Mouse (Mus musculus): ENCODE measurements around the gene Baiap2. TPM values are rescaled to one million over a fixed set of nuclear protein-coding genes. Genes with fewer than 3 reads are reported as not detected.

The Baiap2 gene
- polyA plus RNA-seq, 1 experiment from 2014 or later = 42.0 TPM

DNA sequence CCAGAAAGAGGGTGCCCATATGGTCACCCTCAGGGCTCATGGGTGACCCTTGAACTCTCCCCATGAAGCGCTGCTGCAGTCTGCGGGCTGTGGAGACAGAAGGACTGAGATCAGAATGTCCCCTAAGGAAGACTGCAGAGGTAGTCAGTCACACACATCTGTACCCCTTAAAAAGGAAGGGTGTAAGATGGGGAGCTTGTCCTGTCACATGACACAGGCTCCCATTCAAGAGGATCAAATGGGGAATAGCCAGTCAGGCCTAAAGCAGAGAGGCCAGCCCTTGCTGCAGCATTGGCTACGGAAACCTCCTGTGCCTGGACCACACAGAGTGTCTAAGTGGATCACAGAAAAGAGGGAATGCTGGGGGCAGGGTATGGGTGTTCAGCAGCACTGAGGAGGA, 90.9 kb downstream of the Baiap2 start:
- no peak overlapping the region for H3K4me3 ChIP-seq (replicated peaks)
- H3K36me3 ChIP-seq = no peaks in the 10 kb centered on the region
- H3K4me2 ChIP-seq (replicated peaks) = no peak overlapping the region
- WGBS = 69% methylated on average over 3 of the region's 3 CpGs
- no peak for ATAC-seq (ENCODE audit: insufficient number of reproducible peaks, low FRiP score, low TSS enrichment, low read depth)
- no peak overlapping the region for H3K27ac ChIP-seq (replicated peaks)
- H3K9ac ChIP-seq = no peak overlapping the region
- no peaks in the 10 kb centered on the region for H3K27me3 ChIP-seq
- H3K9me3 ChIP-seq (replicated peaks) = no peaks in the 10 kb centered on the region
- H3K4me1 ChIP-seq = peaks cover 19% of the 10 kb centered on the region

DNA sequence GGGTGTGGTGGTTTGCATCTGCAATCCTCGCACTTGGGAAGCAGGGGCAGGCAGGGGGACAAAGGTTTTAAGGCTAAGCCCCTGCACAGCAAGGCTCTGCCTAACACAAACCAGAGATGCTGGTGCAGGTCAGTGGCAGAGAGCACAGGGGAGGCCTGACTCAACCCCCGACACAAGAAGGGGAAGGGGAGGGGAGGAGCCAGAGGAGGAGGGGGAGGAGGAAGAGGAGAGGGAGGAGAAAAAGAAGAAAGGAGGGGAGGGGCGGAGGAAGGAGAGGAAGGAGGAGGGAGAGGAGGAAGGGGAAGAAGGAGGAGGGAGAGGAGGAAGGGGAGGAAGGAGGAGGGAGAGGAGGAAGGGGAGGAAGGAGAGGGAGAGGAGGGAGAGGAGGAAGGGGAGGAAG, 91.7 kb downstream of the Baiap2 start:
- no peak overlapping the region for H3K9ac ChIP-seq
- no peak for ATAC-seq (ENCODE audit: insufficient number of reproducible peaks, low FRiP score, low TSS enrichment, low read depth)
- no peaks in the 10 kb centered on the region for H3K9me3 ChIP-seq (replicated peaks)
- H3K4me3 ChIP-seq (replicated peaks) = no peak overlapping the region
- no peaks in the 10 kb centered on the region for H3K27me3 ChIP-seq
- WGBS = 37% methylated on average over 3 of the region's 3 CpGs
- H3K36me3 ChIP-seq = no peaks in the 10 kb centered on the region
- H3K4me1 ChIP-seq = peaks cover 19% of the 10 kb centered on the region
- H3K4me2 ChIP-seq (replicated peaks) = no peak overlapping the region
- peak overlapping the region; percentile 48; the same call in 1 of the 2 replicates for H3K27ac ChIP-seq (replicated peaks)

DNA sequence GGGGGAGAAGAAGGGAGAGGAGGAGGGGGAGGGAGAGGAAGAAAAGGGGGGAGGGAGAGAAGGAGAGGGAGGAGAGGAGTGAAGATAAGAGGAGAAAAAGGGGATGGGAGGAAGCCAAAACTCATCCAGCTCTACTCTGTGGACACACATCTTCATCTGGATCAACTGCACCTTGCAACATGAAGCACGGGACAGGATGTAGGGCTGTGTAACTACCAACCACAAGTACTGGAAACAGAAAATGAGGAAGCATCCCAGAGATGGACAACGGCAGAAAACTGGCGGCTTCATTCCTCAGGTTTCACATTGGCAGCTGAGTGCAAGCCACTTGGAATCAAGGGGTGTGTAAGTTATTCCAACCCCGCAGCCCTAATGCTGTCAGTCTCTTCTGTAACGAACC, 92.2 kb downstream of the Baiap2 start:
- Histone ChIP-seq H3K36me3 (no peaks in the 10 kb centered on the region), H3K4me1 (peaks cover 23% of the 10 kb centered on the region), H3K27me3 (no peaks in the 10 kb centered on the region), H3K4me3 (replicated peaks) (no peak overlapping the region), H3K9me3 (replicated peaks) (no peaks in the 10 kb centered on the region), H3K9ac (no peak overlapping the region), H3K4me2 (replicated peaks) (no peak overlapping the region), H3K27ac (replicated peaks) (no peak overlapping the region)
- ATAC-seq (ENCODE audit: insufficient number of reproducible peaks, low FRiP score, low TSS enrichment, low read depth) = no peak
- 49% methylated on average over 5 of the region's 5 CpGs for WGBS

- 24% methylated on average over 4 of the region's 4 CpGs for WGBS
- no peak overlapping the region for H3K9ac ChIP-seq
- no peaks in the 10 kb centered on the region for H3K36me3 ChIP-seq
- H3K4me1 ChIP-seq = peaks cover 20% of the 10 kb centered on the region; the same call in 1 of the 2 replicates
- H3K4me3 ChIP-seq (replicated peaks) = no peak overlapping the region
- H3K27me3 ChIP-seq = no peaks in the 10 kb centered on the region
- no peaks in the 10 kb centered on the region for H3K9me3 ChIP-seq (replicated peaks)
- H3K27ac ChIP-seq (replicated peaks) = peak overlapping the region; percentile 28; the same call in 1 of the 2 replicates
- H3K4me2 ChIP-seq (replicated peaks) = no peak overlapping the region
- ATAC-seq (ENCODE audit: insufficient number of reproducible peaks, low FRiP score, low TSS enrichment, low read depth) = no peak
Measured at GRCm38 (mm10) chr11:120039581-120039980, 97.0 kb downstream of the Baiap2 start.

GRCm38 (mm10) chr11:120040440-120040839, 97.9 kb downstream of the Baiap2 start:
- H3K9ac ChIP-seq = no peak overlapping the region
- H3K4me1 ChIP-seq = peaks cover 18% of the 10 kb centered on the region; the same call in 1 of the 2 replicates
- H3K36me3 ChIP-seq = no peaks in the 10 kb centered on the region
- WGBS = 58% methylated on average over 8 of the region's 8 CpGs
- ATAC-seq (ENCODE audit: insufficient number of reproducible peaks, low FRiP score, low TSS enrichment, low read depth) = no peak
- H3K27ac ChIP-seq (replicated peaks) = no peak overlapping the region
- no peak overlapping the region for H3K4me2 ChIP-seq (replicated peaks)
- no peaks in the 10 kb centered on the region for H3K27me3 ChIP-seq
- no peaks in the 10 kb centered on the region for H3K9me3 ChIP-seq (replicated peaks)
- H3K4me3 ChIP-seq (replicated peaks) = no peak overlapping the region

DNA sequence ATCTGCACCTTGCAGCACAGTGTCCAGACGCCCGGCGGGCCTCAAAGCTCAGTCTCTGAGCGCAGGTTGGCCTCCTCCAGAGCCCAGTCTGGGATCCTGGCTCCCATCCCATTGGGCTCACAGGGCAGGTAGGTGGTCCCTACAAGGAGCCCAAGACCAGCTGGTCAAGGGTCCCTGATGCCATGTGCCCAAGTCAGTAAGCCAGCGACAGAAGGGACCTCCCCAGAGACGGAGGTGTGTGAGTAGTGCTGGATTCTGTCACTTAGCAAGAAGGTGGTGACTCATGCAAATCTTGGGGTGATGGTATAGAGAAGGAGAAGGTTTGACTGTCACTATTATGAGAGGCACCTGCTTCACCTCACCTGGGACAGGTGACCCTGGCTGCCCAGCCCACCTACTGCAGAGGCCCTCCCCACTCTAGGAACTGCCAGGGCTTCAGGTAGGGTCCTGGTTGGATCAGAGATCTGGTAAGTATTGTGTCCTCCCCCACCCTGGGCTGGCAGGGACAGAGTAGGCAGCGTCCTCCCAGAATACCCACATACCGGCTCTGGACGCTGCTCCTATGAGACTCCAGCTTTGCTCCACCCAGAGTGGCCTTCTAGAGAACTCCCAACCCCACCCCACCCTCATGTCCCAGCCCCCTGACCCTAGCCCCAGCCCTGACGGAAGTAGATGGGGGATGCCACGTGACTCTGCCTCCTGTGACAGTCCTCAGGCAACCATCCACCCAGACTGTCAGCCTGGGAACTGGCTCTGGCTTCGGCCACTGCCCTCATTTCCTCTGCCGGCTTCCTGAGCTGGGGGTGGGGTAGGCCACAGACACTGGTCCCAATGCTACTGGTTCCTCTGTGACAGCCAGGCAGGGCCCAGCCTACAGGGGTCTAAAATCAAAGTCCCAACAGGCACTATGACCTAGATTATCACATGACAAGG, 98.9 kb downstream of the Baiap2 start:
- H3K9me3 ChIP-seq (replicated peaks) = no peaks in the 10 kb centered on the region
- no peak for ATAC-seq (ENCODE audit: insufficient number of reproducible peaks, low FRiP score, low TSS enrichment, low read depth)
- H3K36me3 ChIP-seq = no peaks in the 10 kb centered on the region
- no peak overlapping the region for H3K4me2 ChIP-seq (replicated peaks)
- no peak overlapping the region for H3K4me3 ChIP-seq (replicated peaks)
- H3K27ac ChIP-seq (replicated peaks) = peak overlapping the region; percentile 28; the same call in 1 of the 2 replicates
- no peak overlapping the region for H3K9ac ChIP-seq
- peaks cover 28% of the 10 kb centered on the region for H3K4me1 ChIP-seq
- WGBS = 54% methylated on average over 13 of the region's 13 CpGs
- peaks cover 3% of the 10 kb centered on the region for H3K27me3 ChIP-seq

DNA sequence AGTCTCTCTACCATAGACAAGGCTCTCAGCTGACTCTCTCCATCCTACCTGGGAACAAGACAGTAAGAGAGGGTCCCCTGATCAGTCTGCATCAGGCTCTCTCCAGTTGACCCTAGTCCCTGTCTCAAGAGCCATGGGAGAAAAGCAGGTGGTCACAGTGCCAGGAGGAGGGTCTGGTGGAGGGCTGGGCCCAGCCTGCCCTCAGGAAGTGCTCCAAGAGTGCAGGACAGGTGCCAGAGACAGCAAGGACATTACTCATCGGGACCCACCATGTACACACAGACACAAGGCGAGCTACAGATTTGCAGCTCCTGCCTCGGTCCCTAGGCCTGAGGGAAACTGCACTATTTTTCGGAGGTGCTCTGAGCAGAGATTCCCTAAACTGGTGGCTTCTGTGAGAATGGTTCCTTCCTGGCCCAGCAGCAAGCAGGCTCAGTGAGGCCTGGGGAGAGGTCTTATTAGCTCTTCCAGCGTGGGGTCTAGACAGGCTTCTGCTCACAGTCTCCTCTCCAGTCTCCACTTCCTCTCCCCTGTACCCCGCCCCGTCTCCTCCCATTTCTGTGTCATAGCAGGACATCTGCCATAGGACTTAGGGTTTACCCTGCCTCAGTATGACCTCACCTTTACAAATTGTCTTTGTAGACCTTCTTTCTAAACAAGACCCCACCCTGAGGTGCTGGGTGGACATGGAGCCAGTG, 99.7 kb downstream of the Baiap2 start:
- ATAC-seq (ENCODE audit: insufficient number of reproducible peaks, low FRiP score, low TSS enrichment, low read depth) = no peak
- H3K9ac ChIP-seq = no peak overlapping the region

GRCm38 (mm10) chr11:120045341-120045740, 102.8 kb downstream of the Baiap2 start:
- Histone ChIP-seq H3K27ac (replicated peaks) (no peak overlapping the region), H3K9ac (no peak overlapping the region), H3K27me3 (peaks cover 22% of the 10 kb centered on the region), H3K4me2 (replicated peaks) (peak overlapping the region; percentile 96; the same call in 1 of the 2 replicates), H3K9me3 (replicated peaks) (no peaks in the 10 kb centered on the region), H3K36me3 (no peaks in the 10 kb centered on the region), H3K4me3 (replicated peaks) (no peak overlapping the region), H3K4me1 (peaks cover 42% of the 10 kb centered on the region)
- WGBS = 56% methylated on average over 4 of the region's 4 CpGs
- ATAC-seq (ENCODE audit: insufficient number of reproducible peaks, low FRiP score, low TSS enrichment, low read depth) = no peak

More for the DNA sequence above, 99.7 kb downstream of the Baiap2 start:
- no peaks in the 10 kb centered on the region for H3K36me3 ChIP-seq
- 69% methylated on average over 7 of the region's 7 CpGs for WGBS
- H3K4me1 ChIP-seq = peaks cover 35% of the 10 kb centered on the region
- H3K27ac ChIP-seq (replicated peaks) = peak overlapping the region; percentile 28; the same call in 1 of the 2 replicates
- no peak overlapping the region for H3K4me2 ChIP-seq (replicated peaks)
- no peak overlapping the region for H3K4me3 ChIP-seq (replicated peaks)
- H3K9me3 ChIP-seq (replicated peaks) = no peaks in the 10 kb centered on the region
- H3K27me3 ChIP-seq = peaks cover 8% of the 10 kb centered on the region

DNA sequence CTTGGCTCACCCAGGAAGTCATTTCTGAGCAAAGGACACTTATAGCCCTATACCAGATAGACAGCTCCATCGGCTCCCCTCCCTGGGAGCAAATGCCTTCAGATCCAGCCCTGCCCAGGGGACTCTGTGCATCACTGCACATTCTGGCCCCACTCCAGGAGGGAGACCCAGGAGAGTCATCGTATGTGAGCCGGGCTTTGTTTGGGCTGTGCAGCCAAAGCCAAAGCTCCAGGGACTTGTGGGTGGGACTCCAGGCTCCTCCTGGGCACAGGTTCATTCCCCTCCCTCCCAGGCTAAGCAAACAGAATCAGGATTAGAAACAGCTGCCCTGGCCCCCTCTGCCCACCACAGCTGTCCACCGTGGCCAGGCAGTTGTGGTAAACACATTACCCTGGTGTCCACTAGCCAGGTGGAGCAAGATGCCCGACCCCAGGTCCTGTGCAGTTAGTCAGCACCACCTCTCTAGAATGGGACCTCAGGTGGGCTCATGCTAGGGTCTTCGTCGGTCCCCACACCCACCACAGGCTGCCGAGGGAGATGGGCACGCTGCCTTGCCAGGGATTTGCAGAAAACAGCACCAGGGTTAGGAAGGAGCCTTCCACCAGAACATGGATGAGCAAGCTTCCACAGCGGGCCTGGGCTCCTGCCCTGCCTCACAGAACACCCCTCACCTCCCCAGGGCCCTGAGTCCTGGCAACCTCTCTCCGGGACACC, 103.4 kb downstream of the Baiap2 start:
- Histone ChIP-seq H3K27me3 (peaks cover 22% of the 10 kb centered on the region), H3K36me3 (no peaks in the 10 kb centered on the region), H3K9me3 (replicated peaks) (no peaks in the 10 kb centered on the region), H3K9ac (no peak overlapping the region), H3K4me3 (replicated peaks) (peak overlapping the region; percentile 62), H3K27ac (replicated peaks) (no peak overlapping the region), H3K4me1 (peaks cover 36% of the 10 kb centered on the region), H3K4me2 (replicated peaks) (peak overlapping the region; percentile 96)
- no peak for ATAC-seq (ENCODE audit: insufficient number of reproducible peaks, low FRiP score, low TSS enrichment, low read depth)
- 30% methylated on average over 11 of the region's 11 CpGs for WGBS

- Histone ChIP-seq H3K9me3 (replicated peaks) (no peaks in the 10 kb centered on the region), H3K4me2 (replicated peaks) (peak within 1 kb of the TSS; percentile 96), H3K4me3 (replicated peaks) (peak within 1 kb of the TSS; percentile 62), H3K27me3 (peaks cover 22% of the 10 kb centered on the region), H3K4me1 (peaks cover 43% of the 10 kb centered on the region), H3K9ac (peak within 1 kb of the TSS; percentile 44), H3K27ac (replicated peaks) (no peak within 1 kb of the TSS), H3K36me3 (no peaks in the 10 kb centered on the region)
- WGBS = under 1% methylated on average over 42 of the region's 63 CpGs
- no peak for ATAC-seq (ENCODE audit: insufficient number of reproducible peaks, low FRiP score, low TSS enrichment, low read depth)
Measured at GRCm38 (mm10) chr11:120046553-120047191, 104.1 kb downstream of the Baiap2 start, which contains the start of gene Aatk. Gene Aatk (minus strand): TSS chr11:120047167.
